Mouse (Mus musculus) bone marrow, adult 2 months (tissue): ENCODE results near the gene Xcr1.

ENCODE experiments used
- CTCF ChIP-seq: fragments of 200-500 bp; IDR thresholded peaks from 2 replicates; pipeline ENCODE4 v1.5.1; 2011; ENCODE audit warnings: low read length, control low read depth; ENCODE audit not compliant: control insufficient read depth, insufficient read depth
- POLR2A ChIP-seq: fragments of 200-500 bp; IDR thresholded peaks from 2 replicates; pipeline ENCODE4 v1.6.1; 2011; ENCODE audit warnings: low read depth, mild to moderate bottlenecking, control low read depth, low read length, borderline replicate concordance; ENCODE audit not compliant: control insufficient read depth

GRCm38 (mm10) chr9:123805241-123805640 lies 56.6 kb downstream of the Xcr1 start:
- TF ChIP-seq CTCF (no peak), POLR2A (no peak)
